Mouse (Mus musculus) G1E (cell line): Measurements from ENCODE around the gene Hipk4.

ENCODE experiments used
- CTCF ChIP-seq: IDR thresholded peaks from 2 replicates; pipeline ENCODE4 v1.5.1; 2012; ENCODE audit warnings: low read depth, low read length, inconsistent platforms, mixed read lengths
- GATA1 ChIP-seq: IDR thresholded peaks from 2 replicates; pipeline ENCODE4 v1.6.1; 2012; ENCODE audit warnings: borderline replicate concordance, low read length, inconsistent platforms, mixed read lengths
- GATA2 ChIP-seq: IDR thresholded peaks from 2 replicates; pipeline ENCODE4 v1.6.1; 2012; ENCODE audit warnings: low read depth, low read length, inconsistent platforms, borderline replicate concordance
- POLR2AphosphoS5 ChIP-seq: IDR thresholded peaks from 2 replicates; pipeline ENCODE4 v1.6.1; 2012; ENCODE audit warnings: low read depth, low read length, inconsistent platforms; ENCODE audit not compliant: insufficient replicate concordance
- TAL1 ChIP-seq: conservative IDR thresholded peaks from 2 replicates; pipeline ENCODE4 v1.6.1; 2012; ENCODE audit warnings: low read depth, low read length, inconsistent platforms, mixed read lengths

GRCm38 (mm10) chr7:27535386-27535785 is 12.3 kb downstream of the Hipk4 start:
- TF ChIP-seq CTCF (no peak), POLR2AphosphoS5 (no peak), TAL1 (no peak), GATA1 (no peak), GATA2 (no peak)
